Mouse (Mus musculus) ovary, postnatal 14 days (tissue): ENCODE results near the gene Fkbp1b.
"Not testable (repeated sequence)": the region's sequence is repeated elsewhere in the genome, so short reads cannot be mapped to it uniquely, and the experiment has no call there.

Source experiments
- DNase-seq: peaks from one replicate; pipeline ENCODE4 v3.0.0; 2022; ENCODE audit warnings: low spot score

The Fkbp1b gene

DNA sequence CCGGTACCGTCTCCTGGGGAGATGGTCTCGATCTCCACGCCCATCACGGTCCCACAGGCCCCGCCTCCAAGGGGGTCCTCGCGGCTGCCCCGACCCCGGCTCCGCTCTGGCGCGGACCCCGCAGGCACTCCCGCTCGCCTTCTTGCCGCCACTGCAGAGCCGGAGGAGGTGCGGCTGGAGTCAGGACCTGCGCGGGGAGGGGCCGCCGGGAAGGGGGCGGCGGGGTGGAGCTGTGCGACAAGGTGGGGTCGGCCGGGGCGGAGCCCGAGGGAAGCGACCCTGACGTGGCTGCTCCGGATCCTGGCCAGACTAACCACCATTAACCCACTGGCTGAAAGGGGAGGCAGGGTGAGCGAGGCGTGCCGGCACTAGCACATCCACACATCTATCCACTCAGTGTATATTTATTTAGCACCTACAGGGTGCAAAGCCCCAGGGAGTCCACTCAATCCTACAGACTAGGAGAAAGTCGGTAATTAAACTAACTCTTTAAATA, at the start of gene Fkbp1b:
TSS of gene Fkbp1b (minus strand) at position 200 of the 496 bp plus-strand sequence.
- DNase-seq, result peak; percentile 27

DNA sequence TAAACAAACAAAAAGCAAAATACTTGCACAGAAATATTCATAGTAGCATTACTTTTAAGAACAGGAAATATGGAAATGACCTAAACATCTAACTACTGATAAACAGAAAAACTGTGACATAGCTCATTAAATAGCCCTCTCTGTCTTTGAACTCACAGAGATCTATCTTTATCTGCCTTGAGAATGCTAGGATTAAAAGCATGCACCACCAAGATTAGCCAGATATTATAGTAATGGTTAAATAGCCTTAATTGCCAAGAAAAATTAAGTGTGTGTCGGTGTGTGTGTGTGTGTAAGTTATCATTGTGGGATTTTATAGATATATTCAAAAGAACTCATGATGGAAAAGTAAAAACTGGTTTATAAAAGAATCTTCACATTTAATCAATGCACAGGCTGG, 48.5 kb upstream of the Fkbp1b start:
- no peak for DNase-seq

DNA sequence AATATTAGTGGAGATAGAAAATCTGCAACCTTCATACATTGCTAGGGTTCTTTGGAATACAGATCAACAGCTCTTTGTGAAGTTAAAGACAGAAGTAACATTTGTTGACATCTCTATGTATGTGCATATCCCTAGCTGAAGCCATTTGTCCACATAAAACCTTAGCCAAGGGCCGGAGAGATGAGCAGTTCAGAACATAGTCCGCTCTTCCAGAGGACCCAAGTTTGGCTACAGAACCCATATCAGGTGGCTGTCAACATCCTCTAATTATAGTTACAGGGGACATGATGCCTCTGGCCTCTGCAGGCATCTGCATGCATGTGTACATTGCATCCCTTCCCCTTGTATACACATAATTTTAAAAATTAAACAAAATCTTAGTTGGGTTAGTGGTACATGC, 47.9 kb upstream of the Fkbp1b start:
- DNase-seq, result no peak

DNA sequence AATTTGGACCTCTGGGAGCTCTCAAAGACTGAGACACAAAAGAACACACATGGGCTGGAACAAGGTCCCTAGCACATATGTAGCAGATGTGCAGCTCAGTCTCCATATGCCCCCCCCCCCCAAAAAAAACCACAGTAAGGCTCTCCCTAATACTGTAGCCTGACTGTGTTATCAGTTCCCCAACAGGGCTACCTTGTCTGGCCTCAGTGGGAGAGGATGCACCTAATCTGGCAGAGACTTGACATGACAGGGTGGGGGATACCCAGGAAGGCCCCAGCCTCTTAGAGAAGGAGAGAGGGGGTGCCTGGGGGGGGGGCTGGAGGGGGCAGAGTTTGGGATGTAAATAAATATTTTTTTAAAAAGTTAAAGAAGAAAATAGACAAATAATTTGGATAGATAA, 47.3 kb upstream of the Fkbp1b start:
- no peak for DNase-seq

DNA sequence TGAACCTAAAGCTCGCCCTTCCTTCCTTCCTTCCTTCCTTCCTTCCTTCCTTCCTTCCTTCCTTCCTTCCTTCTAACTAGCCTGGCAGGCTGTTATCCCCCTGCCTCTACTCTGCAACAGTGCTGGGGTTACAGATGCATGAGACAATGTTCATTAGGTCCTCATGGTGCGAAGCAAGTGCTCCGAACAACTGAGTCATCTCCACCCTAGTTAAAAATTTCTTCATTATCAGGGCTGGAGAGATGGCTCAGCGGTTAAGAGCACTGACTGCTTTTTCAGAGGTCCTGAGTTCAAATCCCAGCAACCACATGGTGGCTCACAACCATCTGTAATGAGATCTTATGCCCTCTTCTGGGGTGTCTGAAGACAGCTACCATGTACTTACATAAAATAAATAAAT, 45.2 kb upstream of the Fkbp1b start:
- DNase-seq, result not testable (repeated sequence)

DNA sequence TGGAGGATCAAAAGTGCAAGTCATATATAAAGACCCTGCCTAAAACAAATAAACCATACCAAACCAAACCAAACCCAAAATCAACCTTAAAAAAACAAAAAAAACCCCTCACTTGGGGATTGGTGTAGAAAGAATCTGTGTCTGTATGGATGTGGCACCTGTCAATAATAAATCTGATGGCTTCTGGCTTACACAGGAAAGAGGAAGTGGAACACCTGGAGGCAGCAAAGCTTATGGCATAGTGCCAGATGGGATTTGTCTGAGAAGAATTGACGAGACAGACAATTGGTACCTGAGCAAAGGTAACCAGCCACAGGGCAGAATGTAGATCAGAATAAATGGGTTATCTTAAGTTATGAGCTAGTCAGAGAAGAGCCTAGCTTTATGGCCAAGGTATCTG, 43.7 kb upstream of the Fkbp1b start:
- DNase-seq, result no peak

DNA sequence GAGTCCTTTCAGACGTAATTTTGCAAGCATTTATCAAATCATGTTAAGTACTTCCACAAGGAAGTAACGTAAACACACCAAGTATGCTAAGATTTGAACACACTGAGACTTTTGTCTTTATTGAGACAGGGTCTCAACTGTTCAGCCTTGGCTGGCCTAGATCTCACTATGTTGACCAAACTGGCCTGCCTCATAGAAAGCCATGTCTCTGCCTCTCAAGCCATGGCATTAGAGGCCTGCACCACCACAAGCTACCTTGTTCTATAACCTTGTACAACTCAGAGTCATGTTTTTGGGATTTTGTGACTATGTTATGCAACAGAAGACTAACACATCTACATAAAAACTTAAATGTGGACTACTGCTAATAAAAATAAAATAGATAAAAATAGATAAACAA, 40.7 kb upstream of the Fkbp1b start:
- DNase-seq, result no peak

DNA sequence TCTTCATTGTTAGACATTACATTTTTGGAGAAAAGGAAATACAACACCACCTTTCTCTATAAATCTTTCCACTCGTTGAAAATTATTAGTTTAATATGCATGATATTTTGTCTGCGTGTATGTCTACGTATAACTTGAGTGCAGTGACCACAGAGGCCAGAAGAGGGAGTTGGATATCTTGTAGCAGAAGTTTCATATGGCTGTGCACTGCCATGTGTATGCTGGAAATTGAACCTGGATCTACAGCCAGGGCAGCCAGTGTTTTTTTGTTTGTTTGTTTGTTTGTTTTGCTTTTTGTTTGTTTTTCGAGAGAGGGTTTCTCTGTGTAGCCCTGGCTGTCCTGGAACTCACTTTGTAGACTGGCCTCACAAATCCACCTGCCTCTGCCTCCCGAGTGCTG, 37.7 kb upstream of the Fkbp1b start:
- DNase-seq, result no peak

DNA sequence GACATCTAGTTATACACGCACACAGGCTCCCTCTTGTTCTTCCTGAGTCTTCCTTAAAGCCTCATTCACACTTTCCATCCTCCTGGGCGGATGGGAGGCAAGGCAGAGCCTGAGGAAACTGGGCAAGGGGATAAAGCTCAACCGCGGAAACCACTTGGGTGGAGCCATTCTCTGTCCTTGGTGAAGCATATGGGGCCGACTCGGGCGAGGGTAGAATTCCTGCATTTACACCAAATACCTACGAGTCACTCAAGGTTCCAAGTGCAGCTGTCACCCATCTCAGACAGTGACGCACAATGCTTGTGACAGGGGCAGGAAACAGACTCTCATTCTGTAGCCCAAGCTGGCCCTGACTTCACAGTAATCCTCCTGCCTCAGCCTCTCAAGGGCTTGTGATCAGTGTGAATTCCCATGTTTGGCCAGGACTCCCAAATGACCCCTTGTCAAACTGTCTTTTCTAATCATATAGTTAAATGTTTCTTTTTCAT, 36.9 kb upstream of the Fkbp1b start:
- no peak for DNase-seq

DNA sequence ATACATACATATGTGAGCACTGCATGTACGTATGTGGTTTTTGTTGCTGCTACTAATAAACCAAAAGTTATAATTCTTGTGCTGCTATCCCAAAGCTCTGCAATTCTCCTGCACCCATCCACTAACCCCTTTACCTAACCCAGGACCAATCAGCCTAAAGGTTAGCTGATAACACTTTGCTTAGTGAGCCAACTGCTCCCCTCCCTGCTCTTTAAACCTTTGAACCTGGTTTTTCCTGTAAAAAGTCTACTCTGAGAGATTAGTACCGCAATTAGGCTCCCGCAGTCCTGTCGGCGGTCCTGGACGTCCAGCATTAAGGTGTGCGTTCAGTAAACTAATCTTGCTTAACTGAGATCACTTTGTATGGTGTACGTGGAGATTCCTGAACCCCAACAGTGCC, 34.2 kb upstream of the Fkbp1b start:
- no peak for DNase-seq

DNA sequence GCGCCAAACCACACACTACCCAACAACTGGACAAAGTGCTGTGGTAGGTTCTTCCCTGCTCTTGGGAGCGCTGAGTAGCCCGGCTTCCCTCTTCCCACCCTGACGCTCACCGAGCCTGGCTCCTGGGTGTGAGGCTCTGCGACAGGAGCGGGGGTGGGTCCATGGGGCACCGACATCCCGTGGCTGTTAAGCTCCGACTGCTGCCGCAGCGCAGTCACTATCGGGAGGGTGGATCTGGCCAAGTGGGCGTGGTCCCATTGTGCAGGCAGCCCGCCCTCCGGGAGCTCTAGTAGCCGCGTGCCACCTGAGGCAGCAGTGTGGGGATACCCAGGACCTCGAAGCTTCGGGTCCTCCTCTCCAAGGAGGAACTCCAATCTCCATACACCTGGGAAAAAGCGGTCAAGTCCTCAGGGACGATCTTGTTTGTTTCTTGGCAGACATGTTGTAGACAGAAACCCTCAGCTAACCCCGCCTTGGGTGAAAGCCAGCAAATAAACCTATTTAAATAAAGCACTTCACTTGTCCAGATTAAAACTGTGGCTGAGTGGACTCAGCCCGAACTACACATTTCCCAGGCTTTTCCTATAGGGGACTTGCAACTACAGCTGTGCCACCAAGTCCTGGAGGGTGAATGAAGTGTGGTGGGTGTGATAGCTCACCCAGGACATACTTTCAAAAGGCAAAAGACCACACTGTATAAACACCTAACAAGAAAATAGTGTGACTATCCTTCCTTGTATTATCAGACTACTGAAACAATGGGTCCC, 33.0 kb upstream of the Fkbp1b start, which contains the start of gene Mfsd2b:
TSS of gene Mfsd2b (minus strand) at position 199 of the 767 bp plus-strand sequence.
- peak; percentile 50 for DNase-seq

DNA sequence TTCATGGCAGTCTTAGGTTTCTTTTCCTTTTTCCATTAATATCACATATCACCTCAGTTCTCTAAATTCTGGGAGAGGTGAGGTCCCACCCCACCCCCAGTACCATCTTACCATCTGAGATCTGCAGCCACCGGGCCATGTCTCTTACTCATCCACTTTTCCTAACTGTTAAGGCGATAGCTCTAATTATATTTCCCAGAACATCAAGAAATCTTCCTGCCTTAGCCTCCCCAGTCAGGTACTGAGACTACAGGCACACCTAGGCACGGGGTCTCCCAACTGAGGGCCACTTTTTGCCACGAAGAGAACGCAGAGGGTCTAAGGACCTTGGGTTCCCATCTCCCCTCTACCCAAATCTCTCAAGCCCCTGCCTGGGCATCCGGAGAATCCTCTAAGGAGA, 32.1 kb upstream of the Fkbp1b start:
- DNase-seq, result no peak

DNA sequence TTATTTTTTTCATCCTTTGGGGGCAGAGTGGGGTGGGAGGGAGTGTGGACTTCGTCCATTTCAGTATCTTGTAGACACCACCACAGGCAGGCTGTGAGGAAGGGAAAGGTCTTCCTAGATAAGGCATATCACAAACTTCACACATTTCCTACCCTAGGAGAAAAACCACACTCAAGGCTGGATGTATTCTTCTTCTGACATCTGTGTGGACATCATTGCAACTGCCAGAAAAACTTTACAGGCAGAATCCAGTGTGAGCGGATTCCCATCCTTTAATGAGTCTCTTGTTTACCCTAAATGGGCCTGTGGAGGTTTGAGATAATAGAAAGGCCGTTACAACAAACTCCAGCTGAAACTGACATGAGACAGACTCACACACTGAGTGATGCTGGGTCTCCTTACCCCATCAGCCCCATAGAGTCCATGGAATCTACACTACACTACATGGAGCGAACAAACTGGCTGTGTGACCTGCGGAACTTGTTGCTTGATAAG, 31.6 kb upstream of the Fkbp1b start:
- DNase-seq, result no peak

DNA sequence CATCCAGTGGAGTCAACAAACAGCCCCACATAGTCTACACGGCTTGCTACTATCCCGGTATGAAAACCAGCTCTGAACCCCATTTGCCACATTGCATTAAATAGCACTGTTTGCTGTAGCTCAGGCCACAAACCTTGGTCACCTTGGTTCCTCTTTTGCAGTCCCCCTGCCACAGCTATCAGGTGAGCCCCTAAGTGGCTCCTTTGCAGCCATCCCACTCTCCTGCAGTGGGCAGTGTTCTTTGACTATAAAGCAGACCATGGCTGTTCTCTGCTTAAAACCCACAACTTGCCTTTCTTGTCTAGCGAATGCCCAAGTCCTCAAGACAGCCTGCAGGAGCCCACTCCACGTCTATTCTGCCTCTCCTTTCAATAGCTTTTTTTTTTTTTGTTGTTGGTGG, 30.9 kb upstream of the Fkbp1b start:
- no peak for DNase-seq

DNA sequence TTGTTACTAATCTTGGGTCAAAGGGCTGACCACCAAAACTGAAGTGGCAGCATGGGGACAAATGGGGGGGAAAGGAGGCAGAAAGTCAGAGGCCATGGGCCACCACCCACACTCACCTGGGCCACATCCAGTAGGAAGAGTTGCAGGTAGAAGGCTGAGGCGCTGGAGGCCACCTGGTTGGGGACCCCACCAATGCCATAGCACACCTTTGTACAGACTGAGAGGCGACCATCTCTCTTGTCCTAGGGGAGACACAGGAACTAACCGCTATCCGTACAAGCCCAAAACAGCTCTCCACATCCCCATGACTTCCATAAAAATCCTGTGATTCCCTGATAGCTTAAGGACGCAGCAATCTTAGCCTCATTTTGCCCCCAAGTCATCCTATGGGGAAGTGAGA, 29.9 kb upstream of the Fkbp1b start:
- no peak for DNase-seq

DNA sequence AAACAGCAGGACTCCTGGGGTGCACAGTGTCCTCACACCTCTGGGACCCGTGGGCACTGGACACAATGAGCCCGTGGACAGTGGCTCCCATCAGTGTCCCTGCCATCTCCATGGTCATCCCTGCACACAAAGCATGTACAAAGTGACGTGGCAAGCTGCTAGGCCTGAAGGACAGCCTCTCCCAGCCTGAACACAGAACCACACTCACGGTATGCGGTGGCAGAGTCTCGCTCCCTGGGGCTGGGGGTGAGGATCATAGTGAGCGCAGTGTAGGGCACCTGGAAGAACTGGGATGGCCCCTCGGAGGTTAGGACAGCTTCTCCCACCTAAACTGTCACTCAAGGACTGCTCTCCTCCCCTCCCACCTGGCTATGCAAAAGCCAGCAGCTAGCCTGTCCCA, 27.5 kb upstream of the Fkbp1b start:
- DNase-seq, result no peak

DNA sequence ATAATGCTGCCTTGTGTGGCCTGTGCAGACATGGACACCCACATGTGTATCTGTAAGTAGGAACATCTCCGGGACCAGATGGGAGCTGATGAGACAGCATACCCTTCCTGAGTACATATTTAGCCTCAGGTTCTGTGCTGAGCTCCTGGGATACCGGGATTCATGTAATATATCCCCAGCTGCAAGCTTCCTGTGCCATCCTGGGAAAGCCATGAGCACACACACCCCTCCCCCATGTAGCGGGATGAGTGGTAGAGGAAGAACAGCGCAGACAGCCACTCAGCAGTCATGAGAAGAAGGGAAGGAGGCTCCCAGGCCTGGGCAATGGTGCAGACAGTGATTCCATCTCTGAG, 22.9 kb upstream of the Fkbp1b start:
- no peak for DNase-seq

DNA sequence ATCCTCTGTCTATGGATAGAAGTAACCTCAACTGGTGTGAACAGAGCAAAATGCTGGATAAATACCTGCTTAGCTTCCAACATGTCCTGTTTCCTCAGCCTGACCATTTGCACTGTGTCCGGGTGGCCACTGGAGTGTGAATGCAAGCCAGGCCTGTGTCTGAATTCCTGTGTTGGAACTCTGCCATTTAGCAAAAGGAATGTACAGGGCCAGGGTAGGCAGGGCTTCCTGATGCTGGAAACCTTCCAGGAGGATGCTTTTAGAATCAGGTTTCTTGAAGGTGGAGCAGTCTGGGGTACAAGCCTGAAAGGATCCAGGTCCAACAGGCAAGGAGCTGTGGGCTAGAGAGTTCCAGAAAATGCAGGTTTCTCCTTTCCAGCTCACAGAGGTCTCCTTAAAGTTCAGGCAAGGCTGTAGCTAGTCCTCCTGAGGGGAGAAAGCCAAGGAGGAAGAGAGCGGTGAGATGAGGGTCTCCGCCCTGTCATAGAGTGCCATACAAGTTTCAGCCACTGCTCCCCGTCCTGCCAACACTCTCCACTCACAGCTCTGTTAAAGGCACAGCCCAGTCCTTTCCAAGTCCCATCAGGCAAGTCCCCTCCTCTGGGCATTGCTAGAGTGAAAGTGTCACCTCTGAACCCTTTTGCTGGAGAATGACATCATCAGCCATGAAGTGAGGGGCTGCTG, 22.4 kb upstream of the Fkbp1b start:
- DNase-seq, result no peak

DNA sequence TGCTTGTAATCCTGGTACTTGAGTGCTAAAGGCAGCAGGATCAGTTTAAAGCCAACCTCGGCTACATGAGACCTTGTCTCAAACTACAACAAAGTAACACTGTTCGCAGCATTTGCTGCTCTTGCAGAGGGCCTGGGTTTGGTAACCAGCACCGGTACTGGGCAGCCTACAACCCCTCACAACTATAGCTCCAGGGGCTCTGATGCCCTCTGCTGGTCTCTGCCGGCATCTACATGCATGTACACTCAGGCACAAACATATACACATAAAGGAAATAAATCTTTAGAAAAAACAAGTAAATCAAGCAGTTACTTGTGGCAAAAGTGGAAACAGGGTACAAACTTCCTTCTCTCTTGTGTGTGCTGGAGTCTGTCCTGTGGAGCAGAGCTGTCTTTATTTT, 21.3 kb upstream of the Fkbp1b start:
- DNase-seq, result no peak

DNA sequence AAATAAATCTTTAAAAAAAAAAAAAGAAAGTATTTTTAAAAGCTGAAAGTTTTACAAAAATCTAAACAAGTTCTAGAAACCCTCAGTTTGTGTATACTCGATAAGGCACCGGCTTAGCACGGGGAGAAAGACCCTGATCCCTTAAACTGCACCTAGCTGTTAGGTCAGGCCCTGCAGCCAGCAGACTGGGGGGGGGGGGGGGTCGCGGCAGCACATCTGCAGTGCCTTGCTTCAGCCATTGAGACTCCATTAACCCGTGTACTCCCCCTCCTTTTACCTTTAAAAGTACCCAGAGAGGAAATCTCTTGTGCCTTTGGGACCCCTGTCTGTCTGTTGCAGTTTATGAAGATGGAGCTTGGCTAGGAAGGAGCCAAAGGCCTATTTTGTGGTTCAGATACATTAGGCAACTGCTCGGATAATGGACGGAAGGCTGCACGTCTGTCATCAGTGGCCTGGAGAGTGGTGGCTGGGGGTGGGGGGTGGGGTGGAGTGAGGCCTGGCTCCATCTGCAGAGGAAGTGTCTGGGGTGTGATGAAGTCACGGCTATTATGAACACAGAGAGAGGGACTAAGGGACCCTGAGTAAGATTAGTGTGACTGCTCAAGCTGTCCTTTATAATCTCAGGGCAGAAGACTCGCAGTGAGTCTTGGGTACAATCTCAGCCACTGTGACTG, 18.0 kb upstream of the Fkbp1b start:
- DNase-seq, result no peak

DNA sequence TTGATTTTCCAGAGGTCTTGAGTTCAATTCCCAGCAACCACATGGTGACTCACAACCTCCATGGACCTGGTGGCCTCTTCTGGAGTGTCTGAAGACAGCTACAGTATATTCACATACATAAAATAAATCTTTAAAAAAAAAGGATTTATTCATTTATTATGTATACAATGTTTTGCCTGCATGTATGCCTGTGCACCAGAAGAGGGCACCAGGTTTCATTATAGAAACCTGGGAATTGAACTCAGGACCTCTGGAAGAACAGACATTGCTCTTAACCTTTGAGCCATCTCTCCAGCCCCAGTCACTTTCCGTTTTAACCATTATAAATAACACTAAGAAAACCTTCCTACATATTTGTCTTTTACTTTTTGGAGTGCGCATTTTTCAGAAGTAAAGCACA, 15.4 kb upstream of the Fkbp1b start:
- DNase-seq, result no peak

DNA sequence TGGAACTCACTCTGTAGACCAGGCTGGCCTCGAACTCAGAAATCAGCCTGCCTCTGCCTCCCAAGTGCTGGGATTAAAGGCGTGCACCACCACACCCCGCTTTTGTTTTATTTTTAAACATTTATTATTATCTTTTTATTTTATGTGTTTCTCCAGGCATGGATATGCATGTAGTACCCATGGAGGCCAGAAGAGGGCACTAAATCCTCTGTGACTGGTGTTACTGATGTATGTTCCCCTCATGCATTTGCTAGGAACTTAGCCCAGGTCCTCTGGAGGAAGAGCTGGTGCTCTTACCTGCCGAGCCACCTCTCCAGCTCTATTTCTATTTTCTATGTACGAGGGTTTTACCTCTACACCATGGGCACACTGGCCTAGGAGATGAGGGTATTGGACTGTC, 14.8 kb upstream of the Fkbp1b start:
- no peak for DNase-seq

DNA sequence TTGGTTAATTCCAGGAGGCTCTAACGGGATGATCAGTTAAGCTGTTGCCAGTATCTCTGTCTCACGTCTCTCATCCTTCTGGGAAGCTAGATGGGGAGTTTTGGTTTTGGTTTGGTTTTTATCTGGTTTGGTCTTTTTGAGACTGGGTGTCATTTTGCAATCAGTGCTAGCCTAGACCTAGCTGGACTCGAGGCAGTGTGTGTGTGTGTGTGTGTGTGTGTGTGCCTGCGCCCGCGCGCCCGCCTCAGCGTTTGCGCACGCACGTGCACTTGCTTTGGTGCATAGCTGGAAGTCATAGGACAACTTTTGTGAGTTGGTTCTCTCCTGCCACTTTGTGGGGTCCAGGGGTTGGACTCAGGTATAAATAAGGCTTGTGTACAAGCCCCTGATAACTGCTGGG, 2.4 kb upstream of the Fkbp1b start:
- no peak for DNase-seq
